Mouse (Mus musculus) liver, adult 2 months (tissue): ENCODE results near the gene Oser1.

ENCODE experiments used
- CTCF ChIP-seq: fragments of 200-500 bp; IDR thresholded peaks from 2 replicates; pipeline ENCODE4 v1.5.1; 2011; ENCODE audit warnings: low read depth, low read length, control low read depth
- POLR2A ChIP-seq: fragments of 200-500 bp; IDR thresholded peaks from 2 replicates; pipeline ENCODE4 v1.6.1; 2011; ENCODE audit warnings: low read length, control low read depth; ENCODE audit not compliant: insufficient read depth; ENCODE audit errors: extremely low read depth

DNA sequence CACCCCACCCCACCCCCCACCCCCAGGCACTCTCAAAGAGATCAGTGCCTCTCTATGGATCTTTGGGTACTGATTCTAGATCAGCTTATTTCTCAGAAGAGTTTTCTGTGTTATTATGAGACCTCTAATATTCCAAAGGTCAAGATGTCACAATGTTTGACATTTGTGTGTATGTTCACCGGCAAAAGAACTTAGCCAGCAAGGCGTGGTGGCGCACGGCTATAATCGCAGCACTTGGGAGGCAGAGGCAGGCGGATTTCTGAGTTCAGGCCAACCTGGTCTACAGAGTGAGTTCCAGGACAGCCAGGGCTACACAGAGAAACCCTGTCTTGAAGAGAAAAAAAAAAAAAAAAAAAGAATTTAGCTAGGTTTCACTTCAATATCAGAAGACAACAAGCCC lies 7.5 kb downstream of the Oser1 start:
- no peak for TF ChIP-seq POLR2A
- no peak for TF ChIP-seq CTCF
